Mouse (Mus musculus) olfactory bulb, adult 2 months (tissue): ENCODE results near the gene Atp6v1g3. TPM values are rescaled to one million over a fixed set of nuclear protein-coding genes. Genes with fewer than 3 reads are reported as not detected.

Source experiments
- H3K27ac ChIP-seq: fragments of 200-500 bp; 2 replicates; pipeline ENCODE4 v1.5.1; 2012; ENCODE audit warnings: low read depth, low read length; ENCODE audit not compliant: insufficient read depth
- H3K4me1 ChIP-seq: fragments of 200-500 bp; 2 replicates; pipeline ENCODE4 v1.6.1; 2012; ENCODE audit warnings: low read length; ENCODE audit not compliant: control insufficient read depth, insufficient read depth
- H3K4me3 ChIP-seq: fragments of 200-500 bp; 2 replicates; pipeline ENCODE4 v1.5.1; 2012; ENCODE audit warnings: mild to moderate bottlenecking, low read depth, low read length, moderate library complexity; ENCODE audit not compliant: insufficient read depth
- CTCF ChIP-seq: fragments of 200-500 bp; IDR thresholded peaks from 2 replicates; pipeline ENCODE4 v1.5.1; 2012; ENCODE audit warnings: low read depth, mild to moderate bottlenecking, low read length, moderate library complexity; ENCODE audit not compliant: insufficient read depth
- POLR2A ChIP-seq: fragments of 200-500 bp; IDR thresholded peaks from 2 replicates; pipeline ENCODE4 v1.6.1; 2012; ENCODE audit warnings: mild to moderate bottlenecking, low read depth, low read length, moderate library complexity; ENCODE audit not compliant: insufficient read depth
- whole genome bisulfite sequencing: fragments of 180-500 bp; shearing (Covaris S2); methylation state at CpG from one replicate; pipeline ENCODE4 v1.1.7; 2018; 5-methylcytosine and 5-hydroxymethylcytosine counted together
- polyA plus RNA-seq: library from polyadenylated mRNA; stranded (reverse); fragments of >200 nt; gene quantifications from 2 replicates; pipeline ENCODE4 v1.2.4, GENCODE M21; 2012; ENCODE audit warnings: low replicate concordance; ENCODE audit not compliant: missing spikeins, insufficient read depth, insufficient read length

Gene Atp6v1g3
- polyA plus RNA-seq, 1 experiment, result not detected

DNA sequence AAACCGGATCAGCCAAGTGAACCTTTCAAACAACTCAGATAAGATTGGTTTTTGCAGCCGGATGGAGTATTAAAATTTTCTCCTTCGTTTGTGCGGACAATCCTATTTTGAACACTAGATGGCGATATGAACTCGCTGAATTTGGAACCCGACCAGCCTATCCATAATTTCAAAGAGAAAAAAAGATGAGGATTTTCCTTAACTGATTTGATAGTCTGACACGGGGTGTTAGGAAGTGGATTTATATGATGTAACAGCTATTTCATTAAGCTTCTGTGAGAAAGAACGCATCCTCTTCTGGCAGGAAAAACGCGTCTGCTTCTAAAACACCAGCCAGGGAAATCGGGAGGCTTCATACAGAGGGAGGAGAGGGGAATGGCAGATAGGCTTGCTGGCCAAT lies 54.8 kb downstream of the Atp6v1g3 start:
- no peak overlapping the region for H3K27ac ChIP-seq
- no peak for TF ChIP-seq POLR2A
- no peak for TF ChIP-seq CTCF
- WGBS, result 10% methylated on average over 12 of the region's 12 CpGs
- H3K4me1 ChIP-seq, result no peaks in the 10 kb centered on the region
- no peak overlapping the region for H3K4me3 ChIP-seq

DNA sequence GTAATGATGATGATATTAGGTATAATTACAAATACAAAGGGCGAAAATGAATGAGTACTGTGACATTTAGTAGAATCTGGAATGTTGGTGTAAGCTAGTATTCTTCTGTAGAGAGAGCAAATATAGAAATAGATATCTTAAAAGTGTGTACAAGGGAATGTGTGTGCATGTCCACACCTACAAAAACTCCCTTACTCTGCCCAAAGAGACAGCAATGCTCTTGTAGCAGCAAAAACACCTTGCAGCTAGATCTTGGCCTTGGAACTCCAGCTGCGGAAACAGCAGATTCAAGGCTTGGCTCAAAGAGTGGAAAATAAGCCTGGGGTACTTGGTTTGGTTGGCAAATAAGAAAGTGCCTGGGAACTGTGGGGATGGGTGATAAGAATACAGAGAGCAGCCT lies 57.0 kb downstream of the Atp6v1g3 start:
- 98% methylated on average over 2 of the region's 2 CpGs for WGBS
- TF ChIP-seq CTCF (no peak), POLR2A (no peak)
- no peaks in the 10 kb centered on the region for H3K4me1 ChIP-seq
- H3K27ac ChIP-seq, result no peak overlapping the region
- H3K4me3 ChIP-seq, result no peak overlapping the region

DNA sequence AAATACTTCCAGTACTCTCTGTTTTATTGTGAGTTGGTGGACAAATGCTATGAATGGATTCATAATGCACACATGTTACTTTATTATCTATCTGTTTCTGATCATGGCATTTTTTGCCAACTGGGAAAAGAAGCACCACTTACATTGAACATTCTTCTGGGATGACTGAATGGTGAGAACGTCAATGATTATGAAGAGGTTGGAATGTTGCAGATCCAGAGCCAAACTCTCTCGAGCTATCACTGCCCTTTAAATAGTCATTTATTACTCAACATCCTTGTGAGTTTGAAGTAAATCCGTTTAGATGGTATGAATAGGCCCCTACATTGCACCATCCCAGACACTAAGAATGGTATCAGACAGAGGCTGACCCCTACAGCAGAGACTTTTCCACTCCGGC lies 58.1 kb downstream of the Atp6v1g3 start:
- H3K4me3 ChIP-seq, result no peak overlapping the region
- WGBS, result 86% methylated on average over 4 of the region's 4 CpGs
- H3K4me1 ChIP-seq, result no peaks in the 10 kb centered on the region
- no peak for TF ChIP-seq POLR2A
- TF ChIP-seq CTCF, result no peak
- H3K27ac ChIP-seq, result no peak overlapping the region

DNA sequence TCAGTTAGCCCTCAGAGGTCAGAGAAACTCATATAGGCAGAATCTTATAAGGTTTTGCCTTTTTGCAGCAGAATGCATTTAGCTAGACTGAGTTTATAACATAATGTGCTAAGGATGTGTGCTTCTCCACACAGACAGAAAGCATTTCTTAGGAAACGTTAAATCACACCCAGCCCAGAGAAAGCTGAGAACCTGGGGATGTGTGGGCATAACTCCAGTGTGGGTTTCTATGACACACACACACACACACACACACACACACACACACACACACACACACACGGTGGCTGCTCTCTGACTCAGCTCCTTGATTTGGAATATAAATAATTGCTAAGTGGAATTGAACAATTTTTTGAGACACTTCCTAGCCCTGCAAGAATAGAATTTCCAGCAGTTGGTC lies 61.2 kb downstream of the Atp6v1g3 start:
- Histone ChIP-seq H3K4me3 (no peak overlapping the region), H3K27ac (no peak overlapping the region), H3K4me1 (no peaks in the 10 kb centered on the region)
- 43% methylated on average over 2 of the region's 2 CpGs for WGBS
- TF ChIP-seq POLR2A (no peak), CTCF (no peak)

DNA sequence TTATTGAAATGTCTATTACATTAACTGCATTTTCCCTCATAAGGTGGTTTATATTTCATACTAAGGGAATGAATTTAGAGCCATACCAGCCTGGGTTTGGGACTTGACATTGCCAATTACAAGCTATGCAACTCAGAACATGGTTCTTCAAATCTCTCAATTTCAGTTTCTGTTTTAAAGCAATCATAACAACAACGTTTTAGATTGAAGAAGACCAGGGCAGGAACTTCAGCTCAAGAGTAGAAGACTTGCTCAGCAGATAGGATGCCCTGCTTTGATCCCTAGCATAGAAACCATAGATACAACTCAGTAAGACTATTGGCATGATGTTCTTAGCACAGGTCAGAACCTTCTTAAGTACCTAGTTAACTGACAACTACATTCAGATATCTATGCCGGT lies 63.9 kb downstream of the Atp6v1g3 start:
- 89% methylated on average over 2 of the region's 2 CpGs for WGBS
- no peaks in the 10 kb centered on the region for H3K4me1 ChIP-seq
- TF ChIP-seq POLR2A (no peak), CTCF (no peak)
- H3K4me3 ChIP-seq, result no peak overlapping the region
- no peak overlapping the region for H3K27ac ChIP-seq

Other genes with a start within 250 kb of the Atp6v1g3 start
- 291 and 662 TPM in 2 replicates for gene Ptprc, start 98.0 kb upstream of the Atp6v1g3 start, polyA plus RNA-seq